Mouse (Mus musculus): ENCODE data around the gene Lrch3.

DNA sequence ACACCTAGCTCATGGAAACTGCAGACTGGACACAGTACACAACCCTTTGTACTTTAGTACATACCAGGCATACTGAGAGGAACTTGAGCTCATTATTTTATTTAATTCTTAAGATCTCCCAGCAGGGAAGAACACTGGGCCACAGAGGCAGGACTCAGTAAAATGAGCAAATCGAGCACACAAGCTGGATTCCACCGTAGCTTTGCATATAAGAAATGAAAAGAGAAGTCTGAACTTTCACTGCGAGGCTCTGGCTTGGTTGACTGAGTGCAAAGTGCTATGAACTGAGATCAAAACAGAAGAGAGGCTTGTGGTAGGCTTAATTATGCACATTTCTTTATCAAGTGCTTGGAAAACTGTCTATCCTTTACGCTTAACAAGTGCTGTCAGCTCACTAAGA lies 48.5 kb upstream of the Lrch3 start:
- TF ChIP-seq CTCF (conservative IDR thresholded peaks at IDR 0.05; ENCODE audit: insufficient read depth, insufficient read length, low read depth, low read length) = no peak
- no peak for TF ChIP-seq POLR2A (IDR thresholded peaks at IDR 0.05; ENCODE audit: low read depth, low read length)

All from kidney, adult 2 months (tissue).